Mouse (Mus musculus): Measurements from ENCODE around the gene Stn1.

Stn1 gene

GRCm38 (mm10) chr19:47483346-47483745 lies 54.0 kb downstream of the Stn1 start:
- DNase-seq (ENCODE audit: low read depth, low spot score): no peak

DNA sequence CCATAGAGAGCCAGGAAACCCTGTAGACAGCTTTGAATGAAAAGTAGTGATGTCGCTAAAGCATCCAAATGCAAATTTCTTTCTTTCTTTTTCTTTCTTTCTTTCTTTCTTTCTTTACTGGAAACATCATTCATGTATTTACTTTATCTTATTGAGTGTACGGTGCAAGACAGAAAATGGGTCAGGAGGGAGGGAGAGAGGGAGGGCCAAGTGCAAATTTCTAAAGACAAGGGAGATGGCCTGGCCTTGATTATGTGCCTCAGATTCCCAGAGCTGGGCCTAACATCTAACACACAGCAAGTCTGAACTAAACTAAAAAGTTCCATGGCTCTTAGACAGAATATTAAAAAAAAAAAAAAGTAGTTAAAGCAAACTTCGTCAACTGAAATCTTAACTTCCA lies 63.9 kb downstream of the Stn1 start:
- DNase-seq (ENCODE audit: low read depth, low spot score): no peak

DNA sequence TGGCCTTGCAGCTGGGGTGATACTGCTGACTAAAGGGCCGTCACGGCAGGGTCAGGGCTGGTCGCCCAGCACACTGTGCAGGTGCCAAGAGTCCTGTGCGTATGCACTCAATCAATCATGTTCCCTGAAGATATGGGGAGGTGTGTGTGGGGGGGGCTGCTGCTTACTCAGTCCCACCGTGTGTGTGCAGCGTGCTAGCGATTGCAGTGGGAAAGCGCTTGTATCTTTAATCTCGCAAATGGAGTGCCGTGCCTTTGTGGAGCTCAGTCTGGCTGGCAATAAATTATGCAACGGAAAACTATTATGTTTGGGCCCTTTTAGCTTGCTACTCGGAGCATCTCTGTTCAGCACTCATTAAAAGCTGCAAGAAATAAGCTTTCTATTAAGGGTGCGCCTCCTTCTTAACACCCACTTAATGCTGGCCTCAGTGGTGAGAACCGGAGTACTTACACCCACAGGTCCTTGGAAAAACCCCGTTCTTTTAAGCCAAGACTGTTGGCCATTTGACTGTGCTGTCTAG lies 64.4 kb downstream of the Stn1 start:
- no peak for DNase-seq (ENCODE audit: low read depth, low spot score)

- no peak for DNase-seq (ENCODE audit: low read depth, low spot score)
These were observed 65.5 kb downstream of the Stn1 start for GRCm38 (mm10) chr19:47471808-47472207.

DNA sequence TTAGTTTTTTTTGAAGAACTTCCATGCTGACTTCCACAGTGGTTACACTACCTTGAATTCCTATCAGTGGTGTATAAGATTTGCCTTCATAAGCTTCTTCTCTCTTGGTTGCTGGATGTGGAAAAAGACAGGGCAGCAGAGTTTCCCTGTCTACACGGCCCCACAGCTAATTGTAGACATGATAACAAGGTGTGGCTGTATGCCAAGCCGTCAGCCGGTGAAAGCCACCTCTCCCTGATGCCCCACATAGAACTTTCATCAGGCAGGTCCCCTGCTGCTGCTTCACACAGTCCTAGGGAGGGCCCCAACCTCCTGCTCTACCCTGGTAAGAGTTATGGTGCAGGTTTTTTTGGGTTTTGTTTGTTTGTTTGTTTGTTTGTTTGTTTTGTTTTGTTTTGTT lies 68.6 kb downstream of the Stn1 start:
- DNase-seq (ENCODE audit: low read depth, low spot score): no peak

DNA sequence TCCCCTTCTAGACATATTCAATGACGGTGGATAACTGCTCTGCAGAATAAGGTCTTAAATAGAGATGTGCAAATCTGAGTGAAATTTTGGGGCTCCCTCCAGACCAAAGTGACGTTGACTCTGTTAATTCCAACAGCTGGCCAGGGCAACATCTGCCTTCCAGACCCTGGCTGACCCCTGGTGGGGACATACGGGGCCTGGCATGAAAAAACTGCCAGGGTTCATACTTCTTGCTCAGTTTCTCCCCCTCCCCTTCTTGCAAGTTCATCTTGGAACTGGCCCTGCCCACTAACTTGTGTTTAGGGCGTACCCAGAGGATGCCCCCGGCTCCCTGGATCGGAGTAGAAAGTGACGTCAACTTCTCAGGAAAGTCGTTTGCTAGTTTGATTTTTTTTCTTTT lies 70.5 kb downstream of the Stn1 start:
- DNase-seq (ENCODE audit: low read depth, low spot score): no peak

GRCm38 (mm10) chr19:47465467-47465866 lies 71.8 kb downstream of the Stn1 start:
- DNase-seq (ENCODE audit: low read depth, low spot score): no peak

- no peak for DNase-seq (ENCODE audit: low read depth, low spot score)
These were observed 72.7 kb downstream of the Stn1 start, which contains the start of gene Sh3pxd2a for GRCm38 (mm10) chr19:47464304-47465241. TSS of gene Sh3pxd2a (minus strand) at chr19:47464401.

GRCm38 (mm10) chr19:47463636-47464303 lies 73.5 kb downstream of the Stn1 start:
- DNase-seq (ENCODE audit: low read depth, low spot score): peak; percentile 49

DNA sequence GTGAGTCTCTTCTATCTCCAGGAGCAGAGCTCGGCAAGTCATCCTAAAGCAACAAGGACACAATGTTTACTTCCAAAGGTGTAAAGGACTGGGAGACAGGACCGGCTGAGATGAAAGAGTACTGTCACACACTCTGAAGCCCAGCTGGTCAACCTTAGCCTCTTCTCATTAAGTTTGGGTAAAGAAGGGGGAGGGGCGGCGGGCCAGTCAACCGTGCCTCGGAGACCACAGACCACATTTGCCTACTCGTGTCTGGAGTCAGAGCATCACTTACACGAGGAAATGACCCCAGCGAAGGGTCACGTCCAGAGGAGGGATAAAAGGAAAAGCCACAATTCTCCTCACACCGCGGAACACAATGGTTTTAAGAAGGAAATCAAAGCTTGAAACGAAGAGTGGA lies 74.1 kb downstream of the Stn1 start:
- no peak for DNase-seq (ENCODE audit: low read depth, low spot score)

GRCm38 (mm10) chr19:47462725-47463124 lies 74.6 kb downstream of the Stn1 start:
- DNase-seq (ENCODE audit: low read depth, low spot score): no peak

DNA sequence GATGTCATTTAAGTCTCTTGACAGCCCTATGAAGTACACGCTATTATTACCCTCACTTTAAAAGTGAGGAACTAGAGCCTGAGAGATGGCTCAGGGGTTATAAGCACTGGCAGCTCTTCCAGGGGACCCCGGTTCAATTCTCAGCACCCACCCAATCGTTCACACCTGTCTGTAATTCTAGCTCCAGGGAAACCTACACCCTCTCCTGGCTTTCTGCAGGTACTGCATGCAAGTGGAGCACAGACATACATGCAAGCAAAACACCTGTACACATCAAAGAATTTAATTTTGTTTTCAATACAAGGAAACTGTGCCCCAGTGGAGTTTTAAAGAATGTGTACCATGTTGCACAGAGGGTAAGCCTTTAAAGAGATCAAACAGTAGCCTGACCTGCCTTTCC lies 75.5 kb downstream of the Stn1 start:
- DNase-seq (ENCODE audit: low read depth, low spot score): no peak

DNA sequence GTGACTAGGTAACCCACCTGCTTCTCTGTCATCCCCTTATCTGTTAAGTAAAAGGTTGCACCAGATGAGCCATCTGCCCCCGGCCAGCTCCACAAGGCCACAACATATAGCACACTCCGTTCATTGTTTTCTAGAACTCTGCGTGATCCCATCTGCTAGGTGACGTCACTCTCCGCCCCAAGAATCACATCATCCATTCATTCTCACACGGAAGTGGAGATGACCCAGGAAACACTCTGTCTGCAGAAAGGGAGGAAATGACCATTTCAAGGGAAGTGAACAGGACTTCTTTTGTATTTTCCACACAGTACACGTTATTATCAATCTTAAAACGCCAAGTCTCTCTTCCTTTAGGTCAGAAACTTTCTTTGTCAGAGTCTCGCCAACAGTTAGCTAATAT lies 75.9 kb downstream of the Stn1 start:
- no peak for DNase-seq (ENCODE audit: low read depth, low spot score)

- no peak for DNase-seq (ENCODE audit: low read depth, low spot score)
These were observed 77.0 kb downstream of the Stn1 start for GRCm38 (mm10) chr19:47460120-47460960.

DNA sequence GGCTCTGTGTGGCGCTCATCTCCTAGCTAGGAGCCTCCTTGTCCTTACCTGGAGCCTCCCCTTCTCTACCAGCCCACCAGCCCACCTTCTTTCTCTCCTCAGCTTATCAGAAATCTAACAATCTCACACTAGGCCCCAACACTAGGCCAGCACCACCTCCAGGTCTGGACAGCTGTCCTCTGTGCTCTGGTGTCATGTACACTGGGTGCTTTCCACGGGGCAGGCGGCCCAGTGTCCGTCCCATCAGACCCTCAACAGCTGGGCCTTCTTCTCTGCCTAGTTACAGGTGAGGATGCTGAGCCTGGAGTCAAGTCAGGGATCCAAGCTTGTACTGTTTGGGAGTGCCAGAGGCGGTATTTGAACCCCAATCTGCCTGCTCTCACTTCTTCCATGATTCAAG lies 78.1 kb downstream of the Stn1 start:
- no peak for DNase-seq (ENCODE audit: low read depth, low spot score)

- DNase-seq (ENCODE audit: low read depth, low spot score): no peak
These were observed 78.7 kb downstream of the Stn1 start for GRCm38 (mm10) chr19:47458504-47459161.

DNA sequence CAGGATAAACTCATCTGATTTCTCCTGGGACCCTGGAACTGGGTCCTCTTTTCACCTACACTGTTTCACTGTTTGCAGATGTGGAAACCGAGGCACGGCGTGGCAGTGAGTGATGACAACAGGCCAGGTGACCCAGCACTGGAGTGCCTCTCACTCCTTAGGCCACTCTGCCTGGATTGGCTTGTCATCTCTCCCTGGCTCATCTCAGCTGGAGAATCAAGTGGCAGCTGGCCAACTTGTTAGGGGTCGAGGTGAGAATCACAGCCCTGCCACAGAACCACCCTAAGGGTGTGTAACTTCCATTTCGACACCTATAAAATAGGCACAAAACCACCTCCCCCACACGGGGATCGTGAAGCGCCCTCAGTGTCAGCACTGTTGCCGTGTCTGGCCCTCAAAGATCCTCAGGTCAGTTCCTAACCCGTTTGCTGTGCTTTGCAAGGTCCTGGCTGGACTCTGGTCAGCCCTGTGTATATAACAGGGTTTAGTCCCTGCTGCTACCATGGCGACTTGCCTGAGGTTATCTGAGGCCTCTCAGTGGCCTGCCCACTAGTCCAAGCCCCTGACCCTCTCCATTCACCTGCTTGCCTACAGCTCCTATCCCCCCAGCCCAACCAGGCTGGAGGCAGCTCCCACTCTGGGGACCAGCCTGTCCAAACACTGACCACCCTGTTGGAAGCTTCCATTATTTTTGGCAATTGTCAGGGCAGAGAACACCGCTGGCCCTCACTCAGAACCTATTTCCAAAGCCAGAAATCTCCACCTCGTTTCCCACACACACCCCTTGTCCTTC lies 79.4 kb downstream of the Stn1 start:
- no peak for DNase-seq (ENCODE audit: low read depth, low spot score)

DNA sequence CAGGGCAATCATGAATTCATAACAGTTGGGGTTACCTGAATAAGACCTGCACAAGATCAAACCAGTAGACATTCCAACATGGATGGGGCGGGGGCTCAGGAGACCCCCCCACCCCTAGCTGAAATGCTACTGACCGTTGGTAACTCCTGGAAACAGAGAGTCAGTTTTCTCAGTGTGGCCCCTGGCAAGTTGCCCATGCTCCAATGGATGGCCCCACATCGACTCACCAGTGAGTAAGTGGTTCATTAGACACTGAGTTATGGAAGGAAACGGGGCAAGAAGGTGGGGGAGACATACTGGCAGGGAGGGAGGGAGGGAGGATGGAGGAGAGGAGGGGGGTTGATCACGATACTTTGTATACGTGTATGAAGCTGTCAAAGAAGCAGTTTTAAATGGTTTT lies 81.3 kb downstream of the Stn1 start:
- DNase-seq (ENCODE audit: low read depth, low spot score): no peak

- DNase-seq (ENCODE audit: low read depth, low spot score): no peak
These were observed 82.1 kb downstream of the Stn1 start for GRCm38 (mm10) chr19:47455001-47455755.
